Mouse (Mus musculus) erythroblast, embryonic 14.5 days (primary cell): ENCODE results near the gene Atg10.

Experiments used
- GATA1 ChIP-seq: IDR thresholded peaks from 2 replicates; pipeline ENCODE4 v1.6.1; 2012; ENCODE audit warnings: low read length, inconsistent platforms, mixed read lengths
- TAL1 ChIP-seq: IDR thresholded peaks from 3 replicates; pipeline ENCODE4 v1.6.1; 2012; ENCODE audit warnings: low read length, inconsistent platforms, mixed read lengths

- TF ChIP-seq GATA1 (no peak), TAL1 (no peak)
Observed at GRCm38 (mm10) chr13:91031836-91032235, 191.9 kb downstream of the Atg10 start.
